Mouse (Mus musculus): ENCODE data around the gene Nacad. TPM values are rescaled to one million over a fixed set of nuclear protein-coding genes. Genes with fewer than 3 reads are reported as not detected.
A peak's percentile ranks its signal among the peaks of the same experiment; 100 is the strongest.
"Not testable (repeated sequence)": the region's sequence is repeated elsewhere in the genome, so short reads cannot be mapped to it uniquely, and the experiment has no call there.

The Nacad gene
- 1.5 and 1.6 TPM in 2 replicates for polyA plus RNA-seq (2015; fragmentation: Nextera tagmentation; extraction: Ambion mirVana)

DNA sequence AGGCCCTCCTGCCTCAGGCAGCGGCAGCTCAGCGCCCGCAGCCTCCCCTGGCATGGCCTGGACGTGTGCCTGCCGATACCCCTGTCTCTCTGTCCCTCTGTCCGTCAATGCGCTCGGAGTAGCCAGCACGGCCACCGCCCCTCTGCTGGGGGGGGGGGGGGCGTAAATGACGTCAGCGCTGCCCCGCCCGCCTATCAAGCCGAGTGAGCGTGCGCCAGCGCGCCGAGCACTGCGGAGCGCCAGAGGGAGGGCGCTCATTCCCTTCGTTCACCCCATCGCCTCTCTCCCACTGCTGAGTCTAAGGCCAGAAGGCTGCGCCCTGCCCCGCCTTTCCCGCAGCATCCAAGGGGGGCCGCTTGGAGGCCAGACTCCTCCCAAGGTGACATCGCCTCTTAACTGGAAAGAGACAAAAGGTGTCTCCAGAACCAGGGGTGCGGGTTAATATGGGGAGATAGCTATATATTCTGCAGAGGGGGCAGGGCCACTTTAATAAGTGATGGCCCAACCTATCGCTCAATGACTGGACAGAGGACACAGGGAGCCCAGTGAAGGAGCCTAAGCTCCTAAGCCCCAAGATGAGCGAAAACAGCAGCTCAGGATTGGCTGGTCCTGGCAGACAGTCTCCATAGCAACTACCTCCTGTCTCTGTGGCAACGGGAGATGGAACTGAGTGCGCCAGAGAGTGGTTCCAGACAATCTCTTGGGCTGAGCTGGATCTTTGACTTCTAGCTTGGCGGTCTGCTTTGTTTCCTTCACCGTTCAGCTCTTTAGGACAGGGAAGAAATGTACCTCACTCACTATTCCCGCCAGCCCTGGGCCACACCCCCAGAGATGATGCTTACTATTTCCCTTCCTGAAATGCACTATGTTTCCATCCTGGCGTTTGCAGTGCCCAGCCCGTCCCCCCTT, at the start of gene Nacad:
Gene Nacad (minus strand): TSS at position 563 of the 909 bp plus-strand sequence.
- Histone ChIP-seq H3K9me3 (ENCODE audit: low read length) (no peaks in the 10 kb centered on the region), H3K4me2 (ENCODE audit: low read depth, low read length) (peak within 1 kb of the TSS; percentile 54), H3K4me1 (ENCODE audit: insufficient read depth) (peaks cover 9% of the 10 kb centered on the region; the same call in 1 of the 2 replicates), H3K36me3 (replicated peaks; ENCODE audit: insufficient read depth, low read length) (0 out of 2 replicates have a peak, but pooled peaks cover 2% of the 10 kb centered on the region), H3K9ac (replicated peaks) (no peak within 1 kb of the TSS), H3K27me3 (ENCODE audit: insufficient read depth, low read length) (peaks cover 37% of the 10 kb centered on the region), H3K27ac (ENCODE audit: low read depth) (no peak within 1 kb of the TSS), H3K4me3 (ENCODE audit: low read depth, low read length) (peak within 1 kb of the TSS; percentile 19)
- no peak for TF ChIP-seq CTCF (IDR thresholded peaks at IDR 0.05; ENCODE audit: low read depth)
- TF ChIP-seq EP300 (IDR thresholded peaks at IDR 0.05; ENCODE audit: low read depth): no peak
- DNase-seq (peak; percentile 23), ATAC-seq (0 out of 2 replicates have a peak, but pooled peaks have one; percentile 45)
- WGBS (ENCODE audit: insufficient replicate concordance): 10% methylated on average over 37 of the region's 41 CpGs

GRCm38 (mm10) chr11:6654903-6655302, 49.0 kb upstream of the Nacad start:
- no peak overlapping the region for H3K4me2 ChIP-seq (ENCODE audit: low read depth, low read length)
- 4% methylated on average over 2 of the region's 2 CpGs for WGBS (ENCODE audit: insufficient replicate concordance)
- DNase-seq (peak; percentile 80), ATAC-seq (peak; percentile 55; the same call in 1 of the 2 replicates)
- no peaks in the 10 kb centered on the region for H3K9me3 ChIP-seq (ENCODE audit: low read length)
- H3K9ac ChIP-seq (replicated peaks): no peak overlapping the region
- H3K4me1 ChIP-seq (ENCODE audit: insufficient read depth): no peaks in the 10 kb centered on the region; the same call in 1 of the 2 replicates
- TF ChIP-seq EP300 (IDR thresholded peaks at IDR 0.05; ENCODE audit: low read depth) (no peak), CTCF (IDR thresholded peaks at IDR 0.05; ENCODE audit: low read depth) (peak; percentile 91)
- H3K4me3 ChIP-seq (ENCODE audit: low read depth, low read length): no peak overlapping the region
- peaks cover 8% of the 10 kb centered on the region; the same call in 1 of the 2 replicates for H3K27me3 ChIP-seq (ENCODE audit: insufficient read depth, low read length)
- no peak overlapping the region for H3K27ac ChIP-seq (ENCODE audit: low read depth)
- H3K36me3 ChIP-seq (replicated peaks; ENCODE audit: insufficient read depth, low read length): no peaks in the 10 kb centered on the region

DNA sequence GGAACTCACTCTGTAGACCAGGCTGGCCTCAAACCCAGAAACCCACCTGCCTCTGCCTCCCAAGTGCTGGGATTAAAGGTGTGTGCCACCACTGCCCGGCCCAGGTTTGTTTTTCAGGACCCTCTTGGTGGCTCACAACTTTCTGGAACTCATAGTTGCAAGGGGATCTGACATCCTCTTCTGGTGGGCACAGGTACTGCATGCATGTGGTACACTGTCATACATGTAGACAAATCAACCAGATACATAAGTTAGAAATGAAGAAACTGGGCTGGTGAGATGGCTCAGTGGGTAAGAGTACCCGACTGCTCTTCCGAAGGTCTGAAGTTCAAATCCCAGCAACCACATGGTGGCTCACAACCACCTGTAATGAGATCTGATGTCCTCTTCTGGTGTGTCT, 47.1 kb upstream of the Nacad start:
- H3K36me3 ChIP-seq (replicated peaks; ENCODE audit: insufficient read depth, low read length); H3K9me3 ChIP-seq (ENCODE audit: low read length); H3K4me3 ChIP-seq (ENCODE audit: low read depth, low read length); H3K9ac ChIP-seq (replicated peaks); ATAC-seq; H3K27me3 ChIP-seq (ENCODE audit: insufficient read depth, low read length); H3K27ac ChIP-seq (ENCODE audit: low read depth); H3K4me1 ChIP-seq (ENCODE audit: insufficient read depth); DNase-seq; H3K4me2 ChIP-seq (ENCODE audit: low read depth, low read length): not testable (repeated sequence)
- TF ChIP-seq CTCF (IDR thresholded peaks at IDR 0.05; ENCODE audit: low read depth): peak; percentile 61
- 66% methylated on average over 3 of the region's 3 CpGs for WGBS (ENCODE audit: insufficient replicate concordance)

- no peaks in the 10 kb centered on the region for H3K36me3 ChIP-seq (replicated peaks; ENCODE audit: insufficient read depth, low read length)
- no peaks in the 10 kb centered on the region; the same call in 1 of the 2 replicates for H3K27me3 ChIP-seq (ENCODE audit: insufficient read depth, low read length)
- H3K4me1 ChIP-seq (ENCODE audit: insufficient read depth): no peaks in the 10 kb centered on the region
- no peak for DNase-seq
- TF ChIP-seq EP300 (IDR thresholded peaks at IDR 0.05; ENCODE audit: low read depth) (no peak), CTCF (IDR thresholded peaks at IDR 0.05; ENCODE audit: low read depth) (no peak)
- no peak for ATAC-seq
- H3K4me2 ChIP-seq (ENCODE audit: low read depth, low read length): no peak overlapping the region
- H3K9ac ChIP-seq (replicated peaks): no peak overlapping the region
- H3K27ac ChIP-seq (ENCODE audit: low read depth): no peak overlapping the region
- WGBS (ENCODE audit: insufficient replicate concordance): 51% methylated on average over 7 of the region's 7 CpGs
- no peak overlapping the region for H3K4me3 ChIP-seq (ENCODE audit: low read depth, low read length)
- no peaks in the 10 kb centered on the region for H3K9me3 ChIP-seq (ENCODE audit: low read length)
These were observed 44.7 kb upstream of the Nacad start for GRCm38 (mm10) chr11:6650519-6650918.

DNA sequence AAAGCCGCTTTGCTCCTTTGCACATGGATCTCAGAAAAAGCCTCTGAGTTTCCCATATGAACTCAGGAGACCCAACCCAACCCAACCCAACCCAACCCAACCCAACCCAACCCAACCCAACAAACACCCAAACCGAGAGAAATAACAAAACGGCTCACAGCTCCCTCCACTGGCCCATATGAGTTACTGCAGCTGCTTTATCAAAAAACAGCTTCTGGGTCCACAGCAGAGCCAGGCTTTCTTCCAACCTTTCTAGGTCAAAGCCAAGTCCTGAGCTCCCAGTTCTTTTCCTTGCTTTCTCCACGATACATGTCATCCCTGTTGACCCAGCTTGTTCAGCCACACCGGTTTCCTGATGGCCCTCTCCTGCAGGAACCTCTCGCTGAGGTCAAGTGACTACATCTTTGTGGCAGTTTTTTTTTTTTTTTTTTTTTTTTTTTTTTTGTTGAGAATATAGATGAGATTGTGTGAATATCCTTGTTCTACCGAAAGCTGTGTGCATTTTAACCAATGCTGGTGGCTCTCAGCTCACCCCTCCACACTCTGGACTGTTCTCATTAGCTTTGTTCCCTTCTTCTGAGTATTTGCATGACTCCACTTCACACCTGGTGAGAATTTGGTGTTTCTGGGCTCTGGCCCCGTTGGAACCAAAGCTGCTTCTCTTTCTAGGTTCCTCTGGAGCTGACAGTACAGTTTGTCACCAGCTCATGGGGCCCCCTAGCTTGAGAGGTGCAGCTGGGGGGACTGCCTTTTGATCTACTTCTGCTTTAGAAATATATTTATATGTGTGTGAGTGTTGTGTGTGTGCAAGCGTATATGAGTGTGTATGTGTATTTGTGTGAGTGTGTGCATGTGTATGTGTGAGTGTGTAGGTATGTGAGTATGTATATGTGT, 42.2 kb upstream of the Nacad start:
- TF ChIP-seq EP300 (IDR thresholded peaks at IDR 0.05; ENCODE audit: low read depth): no peak
- peak; percentile 37 for TF ChIP-seq CTCF (IDR thresholded peaks at IDR 0.05; ENCODE audit: low read depth)
- ATAC-seq: no peak

GRCm38 (mm10) chr11:6644566-6644965, 38.7 kb upstream of the Nacad start:
- no peaks in the 10 kb centered on the region for H3K27me3 ChIP-seq (ENCODE audit: insufficient read depth, low read length)
- H3K36me3 ChIP-seq (replicated peaks; ENCODE audit: insufficient read depth, low read length): no peaks in the 10 kb centered on the region
- no peak overlapping the region for H3K4me2 ChIP-seq (ENCODE audit: low read depth, low read length)
- H3K9ac ChIP-seq (replicated peaks): no peak overlapping the region
- WGBS (ENCODE audit: insufficient replicate concordance): 82% methylated on average over 6 of the region's 6 CpGs
- H3K4me3 ChIP-seq (ENCODE audit: low read depth, low read length): no peak overlapping the region
- no peaks in the 10 kb centered on the region for H3K4me1 ChIP-seq (ENCODE audit: insufficient read depth)
- H3K9me3 ChIP-seq (ENCODE audit: low read length): no peaks in the 10 kb centered on the region
- H3K27ac ChIP-seq (ENCODE audit: low read depth): no peak overlapping the region
- no peak for DNase-seq
- no peak for ATAC-seq
- no peak for TF ChIP-seq CTCF (IDR thresholded peaks at IDR 0.05; ENCODE audit: low read depth)
- TF ChIP-seq EP300 (IDR thresholded peaks at IDR 0.05; ENCODE audit: low read depth): no peak

More for the DNA sequence above, 42.2 kb upstream of the Nacad start:
- H3K4me1 ChIP-seq (ENCODE audit: insufficient read depth): no peaks in the 10 kb centered on the region
- no peak overlapping the region for H3K4me2 ChIP-seq (ENCODE audit: low read depth, low read length)
- H3K9me3 ChIP-seq (ENCODE audit: low read length): no peaks in the 10 kb centered on the region
- no peak for DNase-seq
- WGBS (ENCODE audit: insufficient replicate concordance): 49% methylated on average over 9 of the region's 9 CpGs
- H3K27me3 ChIP-seq (ENCODE audit: insufficient read depth, low read length): no peaks in the 10 kb centered on the region
- H3K27ac ChIP-seq (ENCODE audit: low read depth): no peak overlapping the region
- H3K36me3 ChIP-seq (replicated peaks; ENCODE audit: insufficient read depth, low read length): no peaks in the 10 kb centered on the region
- no peak overlapping the region for H3K9ac ChIP-seq (replicated peaks)
- no peak overlapping the region for H3K4me3 ChIP-seq (ENCODE audit: low read depth, low read length)

Measured in liver, postnatal 0 days (tissue).